Mouse (Mus musculus) brain, adult 2 months (tissue): Measurements from ENCODE around the gene Elf5.

Source experiments
- DNase-seq: peaks from one replicate; pipeline ENCODE4 v3.0.0; 2011; ENCODE audit warnings: low read depth, low spot score

Gene Elf5

GRCm38 (mm10) chr2:103476180-103476579 lies 64.7 kb downstream of the Elf5 start:
- no peak for DNase-seq

DNA sequence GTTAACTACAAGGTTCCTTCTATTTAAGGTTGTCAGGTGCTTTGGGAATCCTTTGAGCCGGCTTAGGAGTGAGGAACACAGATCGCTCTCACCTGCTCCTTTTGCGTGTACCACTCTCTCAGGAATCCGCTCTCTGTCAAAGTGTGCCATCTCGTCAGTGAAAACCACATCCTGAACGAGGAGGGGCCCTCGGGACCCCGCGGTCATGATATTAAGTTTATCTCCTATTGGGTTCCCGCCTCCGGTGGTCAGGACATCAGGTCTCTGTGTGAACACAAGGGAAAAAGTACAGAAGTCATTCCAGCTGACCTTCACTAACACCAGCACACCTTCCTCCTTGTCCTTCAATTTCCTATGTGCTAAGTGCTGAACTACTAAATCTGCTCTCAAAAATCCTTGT lies 65.2 kb downstream of the Elf5 start:
- DNase-seq, result no peak

DNA sequence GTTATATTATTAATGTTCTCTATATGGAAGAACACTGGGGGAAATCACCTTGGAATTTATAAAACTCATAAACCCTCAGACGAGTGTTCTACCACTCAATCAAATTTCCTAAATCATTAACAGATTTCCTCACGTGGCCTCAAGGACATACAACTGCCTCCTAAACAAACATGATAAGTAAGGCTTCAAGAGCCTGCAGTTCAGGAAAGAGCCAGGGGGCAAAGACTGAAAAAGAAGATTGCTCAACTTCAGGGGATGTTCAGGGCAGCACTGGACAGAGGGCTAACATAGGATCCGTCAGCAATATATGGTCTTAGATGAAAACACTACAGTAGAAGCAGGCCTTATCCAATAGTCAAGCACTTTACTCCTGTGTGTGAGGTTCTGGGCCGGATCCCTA lies 66.0 kb downstream of the Elf5 start:
- no peak for DNase-seq

DNA sequence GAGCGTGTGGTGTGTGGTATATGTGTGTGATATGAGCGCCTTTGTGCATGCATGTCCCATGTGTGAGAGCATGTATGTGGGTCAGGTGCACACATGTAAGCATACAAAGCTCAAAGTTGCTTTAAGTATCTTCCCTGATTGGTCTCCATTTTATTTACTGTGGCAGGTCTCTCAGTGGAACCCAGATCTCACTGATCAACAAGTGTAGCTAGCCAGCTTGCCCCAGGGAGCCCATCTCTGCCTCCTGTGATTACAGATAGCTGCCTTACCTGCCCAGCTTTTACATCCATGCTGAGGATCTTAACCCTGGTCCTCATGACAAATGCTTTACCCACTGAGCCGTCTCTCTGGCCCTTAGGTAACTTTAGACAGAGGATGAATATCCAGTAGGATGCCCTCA lies 66.8 kb downstream of the Elf5 start:
- no peak for DNase-seq

DNA sequence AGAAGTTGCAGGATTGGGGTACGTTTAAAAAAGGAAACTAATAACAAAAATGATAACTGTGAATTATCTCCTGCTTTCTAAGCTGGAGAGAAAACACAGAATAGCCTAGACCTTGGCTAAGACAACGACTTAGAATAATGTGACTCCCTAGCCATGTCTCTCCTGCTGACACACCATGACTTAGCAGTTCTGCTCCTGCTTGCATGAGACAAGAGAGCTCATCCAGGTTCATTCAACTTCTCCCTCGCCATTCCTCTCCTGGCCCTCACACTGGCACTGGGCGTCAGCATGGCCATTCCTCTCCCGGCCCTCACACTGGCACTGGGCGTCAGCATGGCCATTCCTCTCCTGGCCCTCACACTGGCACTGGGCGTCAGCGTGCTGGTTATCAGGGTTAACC lies 68.8 kb downstream of the Elf5 start:
- DNase-seq, result no peak

GRCm38 (mm10) chr2:103480871-103481270 lies 69.4 kb downstream of the Elf5 start:
- DNase-seq, result no peak

DNA sequence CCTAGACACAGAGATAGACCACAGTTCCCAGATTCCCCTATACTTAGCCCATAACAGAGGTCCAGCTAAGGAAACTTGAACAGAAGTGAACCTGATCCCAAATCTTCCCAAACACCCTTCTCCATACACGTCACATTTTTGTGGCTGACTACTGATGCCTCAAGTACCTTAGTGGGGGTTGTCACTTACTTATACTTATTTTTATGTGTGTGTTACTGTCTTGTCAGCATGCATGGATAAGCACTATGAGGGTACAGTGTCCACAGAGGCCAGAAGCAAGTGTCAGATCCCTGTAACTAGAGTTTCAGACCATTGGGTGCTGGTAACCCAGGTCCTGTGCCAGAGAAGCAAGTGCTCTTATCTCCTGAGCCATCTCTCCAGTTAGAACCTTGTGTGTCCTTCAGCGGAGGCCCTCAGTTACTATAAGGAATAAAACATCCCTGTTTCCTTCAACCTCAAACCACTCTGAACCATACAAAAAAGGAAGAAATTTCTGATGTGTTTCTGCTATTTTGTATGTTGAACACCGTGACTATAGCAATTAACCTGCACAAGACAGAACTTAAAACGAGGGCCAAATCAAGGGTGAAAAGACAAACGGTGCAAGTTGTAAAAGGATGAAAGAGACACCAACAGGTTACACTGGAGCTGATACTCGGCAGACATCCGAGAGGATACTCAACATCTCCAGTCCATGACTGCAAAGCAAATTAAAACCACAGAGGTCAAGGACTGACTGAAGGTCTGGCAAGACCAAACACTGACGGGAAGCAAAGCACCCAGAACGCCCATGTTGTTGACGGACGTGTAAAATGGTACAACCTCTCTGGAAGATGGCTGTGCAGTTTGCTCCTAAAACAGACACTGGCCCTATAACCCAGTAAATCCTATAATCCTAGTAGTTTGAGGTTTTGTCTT lies 70.1 kb downstream of the Elf5 start:
- no peak for DNase-seq

DNA sequence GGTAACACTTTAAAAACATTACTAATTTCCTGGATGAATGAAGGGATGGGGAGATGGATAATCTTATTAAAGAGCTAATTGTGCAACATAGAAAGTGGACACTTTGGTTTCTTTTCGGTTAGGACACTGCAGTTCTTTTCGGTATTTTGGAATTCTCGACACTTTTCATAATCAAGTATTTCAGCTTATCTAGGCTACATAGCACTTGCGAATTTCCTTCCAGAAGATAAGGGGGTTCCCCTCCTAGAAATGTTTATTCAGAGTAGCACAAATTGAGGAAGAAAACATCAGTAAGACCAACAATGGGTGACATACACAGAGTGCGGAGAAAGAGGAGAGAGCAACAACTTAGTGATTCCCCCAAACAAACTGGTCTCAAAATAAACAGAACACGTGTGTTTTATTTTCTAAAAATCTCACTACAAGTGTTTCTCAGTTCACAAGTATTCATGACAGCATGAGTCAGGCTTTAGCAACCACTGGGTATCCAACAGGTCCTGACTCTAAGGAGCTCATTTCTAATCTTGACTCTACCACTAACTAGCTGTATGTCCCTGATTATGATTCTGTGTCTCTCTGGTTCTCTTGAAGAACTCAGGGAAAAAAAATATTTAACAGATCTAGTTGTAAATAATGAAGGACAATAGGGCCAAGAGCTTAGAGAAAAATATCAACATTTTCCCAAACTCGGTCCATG lies 71.9 kb downstream of the Elf5 start:
- DNase-seq, result no peak

- DNase-seq, result no peak
Observed at GRCm38 (mm10) chr2:103483986-103484520, 72.6 kb downstream of the Elf5 start.

DNA sequence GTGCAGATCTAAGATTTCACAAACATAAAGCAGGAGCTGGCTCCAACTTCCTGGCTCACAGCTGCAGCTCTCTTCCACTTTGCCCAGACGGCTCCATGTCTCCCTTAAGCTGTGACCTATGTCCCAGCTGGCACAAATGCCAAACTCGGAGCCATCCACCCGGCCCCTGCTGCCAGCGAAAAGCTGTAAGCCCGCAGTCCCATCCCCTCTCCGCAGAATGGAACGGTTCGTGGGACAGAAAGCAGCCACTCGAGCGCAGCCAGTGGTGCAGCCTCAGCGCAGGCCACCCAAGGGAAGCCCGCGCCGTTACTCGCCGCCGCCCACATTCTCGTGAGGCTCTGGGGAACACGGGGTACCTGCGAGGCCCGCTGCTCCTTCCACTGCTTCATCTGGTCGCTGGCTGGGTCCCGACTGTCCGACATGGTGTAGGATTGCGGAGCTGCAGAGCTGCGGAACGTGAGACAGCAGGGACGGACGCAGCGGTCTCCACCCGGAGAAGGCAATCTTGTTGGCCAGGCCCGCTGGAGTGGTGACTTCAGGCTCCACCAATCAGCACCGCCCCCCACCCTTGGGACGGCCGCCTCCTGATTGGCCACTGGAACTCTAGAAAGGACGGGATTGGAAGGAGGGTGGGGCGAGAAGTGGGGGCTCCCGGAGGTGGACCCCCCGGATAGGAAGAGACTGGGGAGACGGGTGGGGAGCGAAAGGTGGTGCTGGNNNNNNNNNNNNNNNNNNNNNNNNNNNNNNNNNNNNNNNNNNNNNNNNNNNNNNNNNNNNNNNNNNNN lies 73.3 kb downstream of the Elf5 start, which contains the start of gene Cat:
Cat (minus strand) TSS at position 544 of the 785 bp plus-strand sequence.
- DNase-seq, result peak; percentile 97

- DNase-seq, result no peak
Observed at GRCm38 (mm10) chr2:103492526-103492925, 81.0 kb downstream of the Elf5 start.

DNA sequence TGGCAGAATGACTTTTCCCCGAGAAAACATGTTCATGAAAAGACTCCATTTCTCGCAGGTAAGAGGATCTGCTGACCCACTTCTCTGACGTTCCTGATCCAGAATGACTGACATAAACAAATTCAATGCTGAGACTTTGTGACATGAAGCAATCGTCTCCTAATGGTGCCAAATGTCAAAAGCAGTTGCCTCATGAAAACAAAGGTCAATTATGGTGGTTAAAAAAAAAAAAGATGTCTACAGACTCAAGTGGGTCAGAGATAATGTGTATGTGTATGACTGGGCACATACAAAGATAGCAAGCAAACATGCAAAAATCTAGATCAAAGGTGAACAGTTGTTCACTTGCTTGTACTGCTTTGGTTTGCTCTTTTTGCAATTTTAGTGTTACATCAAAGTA lies 82.3 kb downstream of the Elf5 start:
- DNase-seq, result no peak

DNA sequence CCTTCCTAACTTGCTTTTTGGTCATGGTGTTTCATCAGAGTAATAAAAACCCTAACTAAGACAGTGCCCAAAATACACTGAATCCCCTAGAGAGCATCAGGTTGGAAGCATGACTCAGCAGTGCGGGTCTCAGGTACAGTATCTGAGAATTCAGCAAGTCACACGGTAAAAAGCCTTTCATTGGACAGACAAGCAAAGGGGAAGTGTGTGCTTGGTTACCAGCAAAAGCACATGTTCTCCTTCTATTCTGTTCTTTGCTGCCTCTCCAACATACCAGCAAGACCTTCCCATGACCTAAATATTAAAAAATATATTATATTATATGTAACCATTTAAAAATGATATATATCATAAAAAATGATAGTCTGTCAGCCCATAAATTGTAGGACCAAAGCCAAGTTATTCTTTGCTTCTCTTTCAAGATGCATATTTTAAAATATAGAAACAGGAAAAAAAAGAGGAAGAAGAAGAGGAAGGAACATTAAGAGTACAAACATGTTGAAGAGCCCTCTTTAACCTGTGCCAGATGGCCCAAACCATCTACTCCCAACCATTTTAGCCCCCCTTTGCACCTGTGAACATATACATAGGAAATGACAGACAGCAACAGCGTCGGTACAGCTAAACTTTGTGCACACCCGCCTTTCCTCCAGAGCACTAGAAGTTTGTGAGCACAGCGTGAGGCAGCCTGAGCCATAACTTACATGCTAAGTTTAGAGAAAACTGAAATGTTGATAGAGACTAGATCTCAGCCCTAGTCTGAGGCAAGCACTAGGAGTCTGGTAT lies 84.3 kb downstream of the Elf5 start:
- DNase-seq, result no peak
